Mouse (Mus musculus) adipose tissue, adult 10 weeks (tissue): Measurements from ENCODE around the gene Tepsin. TPM values are rescaled to one million over a fixed set of nuclear protein-coding genes. Genes with fewer than 3 reads are reported as not detected.

Source experiments
- polyA plus RNA-seq: library from polyadenylated mRNA; stranded (reverse); fragments of 350-450 nt; fragmentation: Illumina TruSeq; extraction: RNeasy Lipid Tissue Mini Kit (QIAGEN cat#74804); gene quantifications from one replicate; pipeline ENCODE4 v1.2.3, GENCODE M21; 2014; ENCODE audit warnings: low read depth, low replicate concordance

Gene Tepsin
- 14.0 TPM for polyA plus RNA-seq

DNA sequence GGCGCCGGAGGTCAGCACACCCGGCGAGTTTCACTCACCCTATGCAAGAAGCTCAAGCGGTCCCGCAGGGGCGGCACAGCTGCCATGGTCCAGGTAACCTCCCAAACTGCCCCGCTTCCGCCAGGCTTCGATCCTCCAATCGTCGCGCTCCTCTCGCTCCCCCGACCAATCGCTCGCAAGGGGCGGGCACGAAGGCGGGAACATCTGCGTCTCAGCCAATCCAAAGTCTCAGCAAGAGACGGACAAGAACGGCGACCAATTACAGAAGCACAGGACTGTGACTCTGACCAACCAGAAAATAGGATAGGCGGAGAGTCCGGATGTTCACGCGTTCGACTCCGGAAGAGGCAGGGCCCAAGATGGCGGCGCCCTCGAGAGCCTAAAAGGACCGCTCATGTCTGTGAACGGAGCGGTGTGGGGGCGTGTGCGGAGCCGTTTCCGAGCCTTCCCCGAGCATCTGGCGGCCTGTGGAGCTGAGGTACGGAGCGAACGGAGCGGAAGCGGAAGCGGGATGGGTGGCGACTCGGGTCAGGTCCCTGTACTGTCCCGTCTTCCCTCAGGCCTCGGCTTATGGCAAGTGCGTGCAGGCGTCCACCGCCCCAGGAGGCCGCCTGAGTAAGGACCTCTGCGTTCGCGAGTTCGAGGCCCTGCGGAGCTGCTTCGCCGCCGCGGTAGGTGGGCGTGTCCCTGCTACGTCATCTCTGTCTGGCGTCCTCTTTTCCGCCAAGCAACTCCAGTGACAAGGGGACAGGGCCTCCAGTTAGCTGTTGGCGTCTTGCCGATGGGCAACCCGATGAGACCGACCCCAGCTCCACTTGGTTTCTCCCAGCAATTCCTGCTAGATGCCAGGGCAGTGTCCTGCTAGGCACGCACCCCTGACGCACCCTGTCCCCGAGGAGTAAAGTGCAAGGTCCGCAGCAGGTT is at the start of gene Tepsin, which contains the start of gene Ndufaf8:
Gene Tepsin, minus strand, starts transcription at position 144 of the 924 bp plus-strand sequence.
Gene Ndufaf8, plus strand, starts transcription at position 341 of the 924 bp plus-strand sequence.

DNA sequence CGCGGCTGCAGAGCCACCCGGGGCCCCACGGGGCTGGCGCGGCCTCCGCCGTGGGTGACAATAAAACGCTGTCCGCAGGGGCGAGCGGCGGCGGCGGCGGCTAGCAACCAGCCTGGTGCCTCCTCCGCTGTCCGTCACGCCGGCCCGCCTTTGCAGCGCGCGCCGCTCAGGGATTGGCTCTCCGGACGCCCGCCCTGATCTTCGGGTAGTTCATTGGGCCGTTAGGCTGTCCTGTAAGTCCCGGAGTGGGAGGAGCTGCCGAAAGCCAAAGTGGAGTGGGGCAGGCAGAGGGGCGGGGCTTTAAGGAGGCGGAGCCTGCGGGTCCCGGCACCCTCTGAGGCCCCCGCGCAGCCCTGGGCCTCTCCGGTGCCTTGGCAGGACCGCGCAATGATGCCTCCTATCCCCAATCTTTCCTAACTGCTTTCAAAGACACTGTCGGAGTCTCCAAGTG is 11.8 kb downstream of the Tepsin start, which contains the start of gene Cep131:
Gene Cep131, minus strand, starts transcription at position 126 of the 451 bp plus-strand sequence.

GRCm38 (mm10) chr11:120046553-120047191 is 51.9 kb downstream of the Tepsin start, which contains the start of gene Aatk:
Gene Aatk, minus strand, starts transcription at chr11:120047167.

Other genes starting within 250 kb of the Tepsin start
- gene Chmp6, start 185.3 kb downstream of the Tepsin start, polyA plus RNA-seq: 38.9 TPM
- gene Baiap2, start 156.0 kb downstream of the Tepsin start, polyA plus RNA-seq: 57.6 TPM
- gene Aatk, start 51.6 kb downstream of the Tepsin start, polyA plus RNA-seq: 8.2 TPM
- 10.0 TPM for gene Cep131, start 11.9 kb downstream of the Tepsin start, polyA plus RNA-seq
- 39.2 TPM for gene Ndufaf8, start 197 bp upstream of the Tepsin start, polyA plus RNA-seq
- gene Slc38a10, start 52.6 kb upstream of the Tepsin start, polyA plus RNA-seq: 87.4 TPM
- gene Bahcc1, start 134.2 kb upstream of the Tepsin start, polyA plus RNA-seq: 10.2 TPM
- 1,201 TPM for gene Actg1, start 249.8 kb upstream of the Tepsin start, polyA plus RNA-seq